Mouse (Mus musculus) midbrain, embryonic 10.5 days (tissue): ENCODE results near the gene Xirp2. TPM values are rescaled to one million over a fixed set of nuclear protein-coding genes. Genes with fewer than 3 reads are reported as not detected.

Source experiments
- DNase-seq: peaks from one replicate; pipeline ENCODE4 v3.0.0-alpha.2; 2017; ENCODE audit warnings: low spot score
- H3K27ac ChIP-seq: fragments of 300-500 bp; sonication (generic); replicated peaks from 2 replicates; pipeline ENCODE4 v1.5.1; 2016; ENCODE audit warnings: mild to moderate bottlenecking
- H3K27me3 ChIP-seq: fragments of 300-500 bp; sonication (generic); 2 replicates; pipeline ENCODE4 v1.6.1; 2016; ENCODE audit warnings: low read depth, mild to moderate bottlenecking; ENCODE audit not compliant: poor library complexity, severe bottlenecking
- H3K36me3 ChIP-seq: fragments of 300-500 bp; sonication (generic); 2 replicates; pipeline ENCODE4 v1.6.1; 2016; ENCODE audit warnings: mild to moderate bottlenecking, moderate library complexity
- H3K4me1 ChIP-seq: fragments of 300-500 bp; sonication (generic); 2 replicates; pipeline ENCODE4 v1.6.1; 2016
- H3K4me3 ChIP-seq: fragments of 300-500 bp; sonication (generic); 2 replicates; pipeline ENCODE4 v1.5.1; 2016; ENCODE audit warnings: mild to moderate bottlenecking, moderate library complexity
- H3K9me3 ChIP-seq: fragments of 300-500 bp; sonication (generic); replicated peaks from 2 replicates; pipeline ENCODE4 v1.6.1; 2016; ENCODE audit warnings: mild to moderate bottlenecking
- WGBS: fragments of 180-500 bp; shearing (Covaris S2); methylation state at CpG from one replicate; pipeline ENCODE4 v1.1.7; 2016; 5-methylcytosine and 5-hydroxymethylcytosine counted together
- polyA plus RNA-seq: library from polyadenylated mRNA; unstranded; fragments of >200 nt; fragmentation: Nextera tagmentation; extraction: Ambion mirVana; gene quantifications from 2 replicates; pipeline ENCODE4 v1.2.1, GENCODE M21; 2016

Xirp2 gene
- polyA plus RNA-seq, 1 experiment from 2014 or later: not detected

- no peaks in the 10 kb centered on the region for H3K27me3 ChIP-seq
- DNase-seq: no peak
- no peaks in the 10 kb centered on the region for H3K36me3 ChIP-seq
- WGBS: 85% methylated on average over 3 of the region's 3 CpGs
- 0 out of 2 replicates have a peak overlapping the region, but pooled peaks have one; percentile 7 for H3K27ac ChIP-seq
- no peak overlapping the region for H3K4me3 ChIP-seq
- no peaks in the 10 kb centered on the region for H3K9me3 ChIP-seq
- peaks cover 23% of the 10 kb centered on the region for H3K4me1 ChIP-seq
Measured at GRCm38 (mm10) chr2:67487162-67487561, 41.4 kb downstream of the Xirp2 start.

DNA sequence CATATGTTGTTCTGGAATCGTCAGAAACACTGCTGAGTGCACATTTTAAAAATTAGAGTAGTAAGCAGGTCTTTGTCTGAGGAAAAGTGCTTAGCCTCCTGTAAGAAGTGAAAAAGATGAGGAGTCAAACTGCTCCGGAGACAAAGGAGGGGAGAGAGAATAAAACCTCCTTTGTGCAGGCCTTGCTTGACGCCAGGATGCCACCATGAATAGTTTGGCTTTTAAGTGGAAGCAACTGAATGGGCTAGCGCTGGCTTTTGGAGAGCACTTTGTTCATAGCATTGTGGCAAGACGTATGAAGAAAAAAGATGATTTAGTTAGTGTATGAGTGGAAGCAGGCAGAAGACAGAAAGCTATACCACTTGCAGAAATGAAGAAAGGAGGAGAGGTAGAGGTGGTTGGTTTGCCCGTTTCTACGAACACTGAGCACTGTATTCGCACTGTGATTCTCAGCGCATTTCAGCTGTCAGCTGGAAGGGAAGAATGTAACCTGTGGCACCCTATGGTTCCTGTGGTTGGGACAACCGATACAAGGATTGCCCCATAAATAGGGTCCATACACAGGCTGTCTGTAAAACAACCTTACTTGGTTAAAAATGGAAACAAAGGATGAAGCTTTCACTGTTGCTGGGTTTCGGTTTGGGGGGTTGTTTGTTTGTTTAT lies 42.8 kb downstream of the Xirp2 start:
- H3K4me1 ChIP-seq: peaks cover 23% of the 10 kb centered on the region
- H3K4me3 ChIP-seq: no peak overlapping the region; the same call in 1 of the 2 replicates
- DNase-seq: peak; percentile 30
- no peaks in the 10 kb centered on the region for H3K36me3 ChIP-seq
- H3K27me3 ChIP-seq: no peaks in the 10 kb centered on the region
- peak overlapping the region; percentile 74 for H3K27ac ChIP-seq
- H3K9me3 ChIP-seq: no peaks in the 10 kb centered on the region
- 26% methylated on average over 11 of the region's 11 CpGs for WGBS

GRCm38 (mm10) chr2:67489128-67489492 lies 43.3 kb downstream of the Xirp2 start:
- Histone ChIP-seq H3K4me1 (peaks cover 23% of the 10 kb centered on the region), H3K27ac (peak overlapping the region; percentile 74), H3K9me3 (no peaks in the 10 kb centered on the region), H3K4me3 (no peak overlapping the region), H3K36me3 (no peaks in the 10 kb centered on the region), H3K27me3 (no peaks in the 10 kb centered on the region)
- no peak for DNase-seq
- WGBS: 68% methylated on average over 8 of the region's 8 CpGs

DNA sequence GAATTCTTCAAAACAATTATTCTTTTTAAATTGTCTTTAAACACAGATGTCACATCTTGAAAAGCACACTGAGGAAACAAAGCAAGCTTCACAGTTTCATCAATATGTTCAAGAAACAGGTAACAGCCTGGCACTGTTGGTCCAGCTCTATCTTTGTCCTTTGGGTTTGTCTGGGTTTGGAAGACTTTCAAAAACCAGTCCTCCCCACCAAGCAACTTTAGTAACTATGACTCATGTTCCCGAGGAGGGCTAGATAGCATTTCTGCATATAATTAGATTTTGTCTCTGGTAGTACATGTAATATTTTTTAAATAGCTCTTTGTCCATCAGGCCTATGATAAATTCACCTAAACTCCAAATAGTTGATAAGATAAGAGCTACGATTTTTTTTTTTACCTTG lies 59.7 kb downstream of the Xirp2 start:
- WGBS: 88% methylated on average over 2 of the region's 2 CpGs
- no peaks in the 10 kb centered on the region for H3K36me3 ChIP-seq

DNA sequence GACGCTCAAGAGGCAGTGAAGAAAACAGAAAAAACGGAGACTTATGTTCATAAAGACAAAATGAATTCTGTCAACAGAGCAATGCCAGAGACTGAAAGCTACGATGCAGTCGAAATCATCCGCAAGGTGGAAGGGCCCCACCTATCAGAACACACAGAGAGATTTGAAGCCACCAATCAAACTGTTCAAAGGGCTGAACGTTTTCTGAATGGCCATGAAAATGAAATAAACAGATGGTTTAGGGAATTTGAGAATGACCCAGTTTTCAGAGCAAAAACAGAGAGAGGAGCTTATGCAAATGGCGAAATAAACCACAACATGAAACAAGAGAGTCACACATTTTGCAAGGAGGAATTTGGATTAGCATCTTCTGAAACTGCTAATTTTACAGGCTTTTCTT lies 70.6 kb downstream of the Xirp2 start:
- no peaks in the 10 kb centered on the region for H3K4me1 ChIP-seq
- no peak for DNase-seq
- no peaks in the 10 kb centered on the region for H3K27me3 ChIP-seq
- no peak overlapping the region for H3K4me3 ChIP-seq
- no peaks in the 10 kb centered on the region for H3K36me3 ChIP-seq
- H3K9me3 ChIP-seq: no peaks in the 10 kb centered on the region
- H3K27ac ChIP-seq: no peak overlapping the region
- WGBS: 91% methylated on average over 7 of the region's 7 CpGs

More for the DNA sequence above, 59.7 kb downstream of the Xirp2 start:
- Histone ChIP-seq H3K4me3 (no peak overlapping the region), H3K9me3 (no peaks in the 10 kb centered on the region), H3K4me1 (no peaks in the 10 kb centered on the region), H3K27me3 (no peaks in the 10 kb centered on the region), H3K27ac (no peak overlapping the region)
- DNase-seq: no peak

DNA sequence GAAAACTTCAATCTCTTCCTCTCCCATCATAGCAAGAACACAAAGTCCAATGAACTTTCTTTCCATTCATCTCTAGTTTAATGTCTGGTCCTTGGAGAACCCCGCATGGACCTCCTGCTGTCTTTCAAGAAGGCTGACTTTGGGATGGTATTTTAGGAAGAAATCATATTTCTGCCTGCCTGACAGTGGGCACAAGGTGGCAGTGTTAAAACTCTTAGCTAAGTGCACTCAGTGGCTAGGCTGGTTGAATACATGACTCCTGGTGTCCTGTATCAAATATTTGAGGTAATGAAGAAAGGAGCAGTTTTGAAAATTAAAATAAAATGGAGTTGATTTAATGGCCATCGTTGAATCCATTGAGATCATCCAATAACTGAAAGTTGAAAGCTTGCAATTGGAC lies 89.5 kb downstream of the Xirp2 start:
- no peak for DNase-seq
- WGBS: 90% methylated on average over 2 of the region's 2 CpGs
- Histone ChIP-seq H3K27ac (no peak overlapping the region), H3K4me3 (no peak overlapping the region), H3K36me3 (no peaks in the 10 kb centered on the region), H3K9me3 (no peaks in the 10 kb centered on the region), H3K27me3 (no peaks in the 10 kb centered on the region), H3K4me1 (no peaks in the 10 kb centered on the region)

GRCm38 (mm10) chr2:67539426-67539825 lies 93.6 kb downstream of the Xirp2 start:
- Histone ChIP-seq H3K9me3 (no peaks in the 10 kb centered on the region), H3K4me1 (no peaks in the 10 kb centered on the region), H3K4me3 (no peak overlapping the region), H3K27ac (no peak overlapping the region), H3K27me3 (no peaks in the 10 kb centered on the region), H3K36me3 (no peaks in the 10 kb centered on the region)
- WGBS: 89% methylated on average over 6 of the region's 6 CpGs
- DNase-seq: no peak

- 82% methylated on average over 11 of the region's 11 CpGs for whole genome bisulfite sequencing
- Histone ChIP-seq H3K4me3 (no peak overlapping the region), H3K4me1 (no peaks in the 10 kb centered on the region), H3K27me3 (no peaks in the 10 kb centered on the region), H3K27ac (no peak overlapping the region), H3K9me3 (no peaks in the 10 kb centered on the region), H3K36me3 (no peaks in the 10 kb centered on the region)
- DNase-seq: no peak
Measured at GRCm38 (mm10) chr2:67541957-67542696, 96.3 kb downstream of the Xirp2 start.

DNA sequence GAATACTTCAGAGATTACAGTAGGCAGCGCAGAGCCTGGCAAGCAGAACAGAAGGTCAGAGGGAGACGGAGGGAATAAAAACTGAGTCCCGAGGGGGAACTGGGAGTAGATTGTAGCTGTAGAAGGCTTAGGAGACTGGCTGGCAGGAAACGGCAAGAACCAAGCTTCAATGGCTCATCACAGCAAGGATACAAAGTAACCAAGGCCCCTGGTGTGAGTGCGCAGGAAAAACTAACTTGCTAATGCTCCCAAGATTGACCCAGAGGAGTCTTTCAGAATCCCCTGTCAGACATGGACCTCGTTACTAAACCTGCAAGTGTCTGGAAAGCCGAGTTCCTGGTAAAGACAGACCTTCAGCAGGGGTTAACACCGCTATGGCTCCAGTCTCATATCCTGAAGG lies 98.6 kb downstream of the Xirp2 start:
- Histone ChIP-seq H3K27me3 (no peaks in the 10 kb centered on the region), H3K36me3 (no peaks in the 10 kb centered on the region), H3K4me3 (no peak overlapping the region), H3K27ac (no peak overlapping the region), H3K9me3 (no peaks in the 10 kb centered on the region), H3K4me1 (no peaks in the 10 kb centered on the region)
- 70% methylated on average over 8 of the region's 8 CpGs for WGBS
- no peak for DNase-seq

- WGBS: 2% methylated on average over 23 of the region's 23 CpGs
- H3K27ac ChIP-seq: peak overlapping the region; percentile 91
- no peaks in the 10 kb centered on the region for H3K27me3 ChIP-seq
- H3K36me3 ChIP-seq: no peaks in the 10 kb centered on the region
- DNase-seq: no peak
- peaks cover 21% of the 10 kb centered on the region for H3K4me1 ChIP-seq
- H3K9me3 ChIP-seq: no peaks in the 10 kb centered on the region
- H3K4me3 ChIP-seq: peak overlapping the region; percentile 79
Measured at GRCm38 (mm10) chr2:67564851-67565479, 119.2 kb downstream of the Xirp2 start.

GRCm38 (mm10) chr2:67565480-67566331 lies 119.9 kb downstream of the Xirp2 start, which contains the start of gene B3galt1:
Gene B3galt1 (plus strand): TSS chr2:67565871.
- H3K27me3 ChIP-seq: no peaks in the 10 kb centered on the region
- under 1% methylated on average over 83 of the region's 83 CpGs for WGBS
- H3K4me3 ChIP-seq: peak within 1 kb of the TSS; percentile 79
- H3K36me3 ChIP-seq: no peaks in the 10 kb centered on the region
- peak; percentile 93 for DNase-seq
- peaks cover 21% of the 10 kb centered on the region for H3K4me1 ChIP-seq
- peak within 1 kb of the TSS; percentile 91 for H3K27ac ChIP-seq
- no peaks in the 10 kb centered on the region for H3K9me3 ChIP-seq

DNA sequence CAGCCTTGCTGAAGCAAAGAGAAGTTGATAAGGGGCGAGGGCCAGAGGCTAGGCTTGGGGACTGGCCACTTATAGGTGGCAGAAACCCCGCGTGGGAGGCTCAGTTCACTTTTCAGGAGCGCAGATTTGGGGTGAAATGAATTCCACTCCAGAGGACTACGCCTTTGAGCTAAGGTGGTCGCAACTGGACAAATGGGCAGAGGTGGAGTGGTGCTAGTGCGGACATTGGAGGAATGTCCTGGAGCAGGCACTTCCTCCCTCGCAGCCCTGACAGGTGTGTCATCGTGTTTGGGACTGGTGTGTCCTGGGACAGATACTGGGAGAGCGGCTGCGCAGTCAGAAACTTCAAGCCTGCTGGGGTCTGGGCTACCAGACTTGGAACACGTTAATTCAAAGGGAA lies 120.8 kb downstream of the Xirp2 start:
- peaks cover 21% of the 10 kb centered on the region for H3K4me1 ChIP-seq
- H3K4me3 ChIP-seq: peak overlapping the region; percentile 79
- DNase-seq: no peak
- WGBS: 2% methylated on average over 12 of the region's 12 CpGs
- peak overlapping the region; percentile 91 for H3K27ac ChIP-seq
- no peaks in the 10 kb centered on the region for H3K9me3 ChIP-seq
- no peaks in the 10 kb centered on the region for H3K27me3 ChIP-seq
- no peaks in the 10 kb centered on the region for H3K36me3 ChIP-seq
